Mouse (Mus musculus) MEL (cell line): Measurements from ENCODE around the gene Tmed8.

Experiments
- E2F4 ChIP-seq: IDR thresholded peaks from 2 replicates; pipeline ENCODE4 v1.6.1; 2011; ENCODE audit warnings: low read depth, low read length, improper control_type of control experiment, borderline replicate concordance
- EP300 ChIP-seq, 2 experiments: IDR thresholded peaks; 2 replicates each; pipeline ENCODE4 v1.6.1; 2011; ENCODE audit warnings: improper control_type of control experiment in 2 of 2, low read length in 2 of 2, low read depth in 1 of 2, mild to moderate bottlenecking in 1 of 2
- GATA1 ChIP-seq: IDR thresholded peaks from 2 replicates; pipeline ENCODE4 v1.6.1; 2011; ENCODE audit warnings: low read depth, low read length, improper control_type of control experiment
- MYC ChIP-seq: IDR thresholded peaks from 2 replicates; pipeline ENCODE4 v1.6.1; 2011; ENCODE audit warnings: low read depth, mild to moderate bottlenecking, low read length, improper control_type of control experiment, moderate library complexity
- POLR2A ChIP-seq, 2 experiments: IDR thresholded peaks; 2 replicates each; pipeline ENCODE4 v1.6.1; 2011 to 2012; ENCODE audit warnings: low read length in 2 of 2, mild to moderate bottlenecking in 2 of 2, control low read depth in 1 of 2, improper control_type of control experiment in 1 of 2, low read depth in 1 of 2, moderate library complexity in 1 of 2; ENCODE audit not compliant: control insufficient read depth in 1 of 2, insufficient read depth in 1 of 2, poor library complexity in 1 of 2
- POLR2AphosphoS5 ChIP-seq: IDR thresholded peaks from 2 replicates; pipeline ENCODE4 v1.6.1; 2012; ENCODE audit warnings: low read depth, borderline replicate concordance, mild to moderate bottlenecking, inconsistent platforms, low read length, moderate library complexity, mixed read lengths

GRCm38 (mm10) chr12:87224950-87225349, 24.7 kb upstream of the Tmed8 start:
- TF ChIP-seq POLR2A (IDR thresholded peaks at IDR 0.05; ENCODE audit: control insufficient read depth in 1 of 2, insufficient read depth in 1 of 2, low read depth in 1 of 2, low read length in 2 of 2, poor library complexity in 1 of 2): no peak
- no peak for TF ChIP-seq GATA1
- TF ChIP-seq MYC: no peak
- no peak for TF ChIP-seq POLR2AphosphoS5
- no peak for TF ChIP-seq E2F4
- TF ChIP-seq EP300 (IDR thresholded peaks at IDR 0.05; ENCODE audit: low read depth in 1 of 2, low read length in 2 of 2): no peak
